Mouse (Mus musculus) liver, adult 2 months (tissue): ENCODE measurements around the gene Amd1. TPM values are rescaled to one million over a fixed set of nuclear protein-coding genes. Genes with fewer than 3 reads are reported as not detected.

Experiments
- DNase-seq: peaks from one replicate; pipeline ENCODE4 v3.0.0-alpha.2; 2011; ENCODE audit warnings: low read depth, low spot score; ENCODE audit errors: extremely low read depth
- H3K27ac ChIP-seq: fragments of 200-500 bp; replicated peaks from 2 replicates; pipeline ENCODE4 v1.5.1; 2012; ENCODE audit warnings: low read depth, mild to moderate bottlenecking, control low read depth, inconsistent platforms, low read length; ENCODE audit not compliant: insufficient read depth
- H3K27me3 ChIP-seq: fragments of 200-500 bp; 2 replicates; pipeline ENCODE4 v1.6.1; 2012; ENCODE audit warnings: mild to moderate bottlenecking, moderate library complexity, low read length, inconsistent platforms; ENCODE audit not compliant: control insufficient read depth, insufficient read depth
- H3K36me3 ChIP-seq: fragments of 200-500 bp; 2 replicates; pipeline ENCODE4 v1.6.1; 2012; ENCODE audit warnings: low read length, inconsistent platforms; ENCODE audit not compliant: control insufficient read depth, insufficient read depth
- H3K4me1 ChIP-seq: fragments of 200-500 bp; 2 replicates; pipeline ENCODE4 v1.6.1; 2011; ENCODE audit warnings: low read length; ENCODE audit not compliant: control insufficient read depth, insufficient read depth
- H3K4me3 ChIP-seq: fragments of 200-500 bp; 2 replicates; pipeline ENCODE4 v1.5.1; 2011; ENCODE audit warnings: low read depth, mild to moderate bottlenecking, control low read depth, low read length, moderate library complexity; ENCODE audit not compliant: insufficient read depth
- H3K79me2 ChIP-seq: fragments of 200-500 bp; 2 replicates; pipeline ENCODE4 v1.6.1; 2012; ENCODE audit warnings: inconsistent platforms, mild to moderate bottlenecking, low read length, moderate library complexity; ENCODE audit not compliant: control insufficient read depth, insufficient read depth
- H3K9ac ChIP-seq: fragments of 200-500 bp; 2 replicates; pipeline ENCODE4 v1.6.1; 2012; ENCODE audit warnings: low read depth, mild to moderate bottlenecking, control low read depth, inconsistent platforms, low read length
- CTCF ChIP-seq: fragments of 200-500 bp; IDR thresholded peaks from 2 replicates; pipeline ENCODE4 v1.5.1; 2011; ENCODE audit warnings: low read depth, low read length, control low read depth
- POLR2A ChIP-seq: fragments of 200-500 bp; IDR thresholded peaks from 2 replicates; pipeline ENCODE4 v1.6.1; 2011; ENCODE audit warnings: low read length, control low read depth; ENCODE audit not compliant: insufficient read depth; ENCODE audit errors: extremely low read depth
- WGBS: fragments of 180-500 bp; shearing (Covaris S2); methylation state at CpG from one replicate; pipeline ENCODE4 v1.1.7; 2018; 5-methylcytosine and 5-hydroxymethylcytosine counted together
- polyA plus RNA-seq: library from polyadenylated mRNA; depleted of rRNA; stranded (reverse); fragments of >200 nt; gene quantifications from 2 replicates; pipeline ENCODE4 v1.2.3, GENCODE M21; 2012; rRNA removed
- total RNA-seq: library from RNA; depleted of rRNA; stranded (reverse); fragments of >200 nt; gene quantifications from 2 replicates; pipeline ENCODE4 v1.2.3, GENCODE M21; 2014; rRNA removed

The Amd1 gene
- total RNA-seq (24.4 and 27.1 TPM in 2 replicates), polyA plus RNA-seq (6.2 and 6.9 TPM in 2 replicates)

DNA sequence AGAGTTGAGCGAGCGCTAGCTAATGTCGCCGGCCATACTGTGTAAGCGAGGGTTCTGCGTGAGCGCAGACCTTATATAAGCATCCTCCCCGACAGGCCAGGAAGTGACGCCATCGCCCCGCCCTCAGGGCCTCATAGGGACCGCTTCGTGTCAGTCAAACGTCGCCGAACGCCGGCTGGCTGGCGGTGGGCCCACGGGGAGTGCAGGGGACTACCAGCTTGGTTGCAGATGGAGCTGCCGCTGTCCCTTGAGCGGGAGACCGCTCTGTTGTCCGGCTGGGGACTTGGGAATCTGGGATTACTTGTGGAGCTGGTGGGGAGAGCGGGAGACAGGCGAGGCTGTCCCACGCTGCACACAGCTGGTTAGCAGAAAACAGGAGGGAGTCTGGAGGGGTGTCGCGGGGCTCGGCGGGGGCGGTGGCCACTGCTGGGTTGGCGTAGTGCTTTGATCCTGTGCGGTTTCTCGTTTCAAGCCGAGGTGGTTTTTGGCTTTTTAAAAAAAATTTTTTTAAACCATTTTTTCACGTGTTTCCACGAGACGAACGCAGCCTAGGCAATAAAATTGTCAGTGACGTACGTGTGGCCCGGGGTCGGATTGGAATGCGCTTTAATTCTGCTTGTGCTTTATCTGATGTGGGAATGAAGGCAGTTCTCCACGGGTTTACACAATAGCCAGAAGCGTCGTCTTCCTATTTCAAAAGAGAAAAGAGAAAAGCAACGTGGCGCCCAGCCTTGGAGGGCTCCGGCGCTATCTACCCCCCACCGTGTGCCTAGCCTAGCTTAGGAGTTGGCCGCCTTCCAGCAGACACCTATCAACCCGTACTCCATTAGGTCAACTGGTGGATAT lies at the start of gene Amd1:
Amd1 (minus strand) TSS at position 47 of the 846 bp plus-strand sequence.
- peaks cover 20% of the 10 kb centered on the region for H3K79me2 ChIP-seq
- peak; percentile 91 for DNase-seq
- under 1% methylated on average over 55 of the region's 55 CpGs for WGBS
- no peaks in the 10 kb centered on the region for H3K36me3 ChIP-seq
- H3K27ac ChIP-seq = peak within 1 kb of the TSS; percentile 81
- no peaks in the 10 kb centered on the region for H3K27me3 ChIP-seq
- H3K9ac ChIP-seq = peak within 1 kb of the TSS; percentile 94
- H3K4me3 ChIP-seq = peak within 1 kb of the TSS; percentile 98
- peaks cover 10% of the 10 kb centered on the region for H3K4me1 ChIP-seq
- TF ChIP-seq CTCF = no peak
- TF ChIP-seq POLR2A = no peak; the same call in none of the 2 replicates

DNA sequence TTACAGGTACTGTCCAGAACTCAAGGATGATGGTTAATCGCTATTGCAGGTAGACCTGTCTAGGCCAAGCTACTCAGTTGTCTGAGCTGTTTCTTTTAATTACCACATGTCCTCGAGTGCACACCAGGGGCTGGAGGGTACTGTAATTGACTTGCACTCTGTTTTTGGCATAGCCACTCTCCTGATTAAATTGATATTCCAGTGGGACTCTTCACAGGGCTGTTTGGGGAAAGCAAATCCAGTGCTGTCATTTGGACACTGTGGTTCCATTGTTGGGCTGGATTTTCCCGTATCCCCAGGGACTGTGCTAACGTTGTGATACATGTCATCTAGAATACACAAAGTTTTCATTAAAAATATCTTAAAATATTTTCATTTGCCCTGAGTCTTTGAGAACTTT lies 49.2 kb upstream of the Amd1 start:
- DNase-seq = no peak
- H3K4me1 ChIP-seq = no peaks in the 10 kb centered on the region; the same call in 1 of the 2 replicates
- no peaks in the 10 kb centered on the region for H3K36me3 ChIP-seq
- no peak overlapping the region for H3K4me3 ChIP-seq
- no peak overlapping the region for H3K9ac ChIP-seq
- no peaks in the 10 kb centered on the region for H3K27me3 ChIP-seq
- peaks cover 8% of the 10 kb centered on the region; the same call in 1 of the 2 replicates for H3K79me2 ChIP-seq
- 83% methylated on average over 4 of the region's 4 CpGs for WGBS
- TF ChIP-seq CTCF (no peak), POLR2A (no peak)
- no peak overlapping the region for H3K27ac ChIP-seq

DNA sequence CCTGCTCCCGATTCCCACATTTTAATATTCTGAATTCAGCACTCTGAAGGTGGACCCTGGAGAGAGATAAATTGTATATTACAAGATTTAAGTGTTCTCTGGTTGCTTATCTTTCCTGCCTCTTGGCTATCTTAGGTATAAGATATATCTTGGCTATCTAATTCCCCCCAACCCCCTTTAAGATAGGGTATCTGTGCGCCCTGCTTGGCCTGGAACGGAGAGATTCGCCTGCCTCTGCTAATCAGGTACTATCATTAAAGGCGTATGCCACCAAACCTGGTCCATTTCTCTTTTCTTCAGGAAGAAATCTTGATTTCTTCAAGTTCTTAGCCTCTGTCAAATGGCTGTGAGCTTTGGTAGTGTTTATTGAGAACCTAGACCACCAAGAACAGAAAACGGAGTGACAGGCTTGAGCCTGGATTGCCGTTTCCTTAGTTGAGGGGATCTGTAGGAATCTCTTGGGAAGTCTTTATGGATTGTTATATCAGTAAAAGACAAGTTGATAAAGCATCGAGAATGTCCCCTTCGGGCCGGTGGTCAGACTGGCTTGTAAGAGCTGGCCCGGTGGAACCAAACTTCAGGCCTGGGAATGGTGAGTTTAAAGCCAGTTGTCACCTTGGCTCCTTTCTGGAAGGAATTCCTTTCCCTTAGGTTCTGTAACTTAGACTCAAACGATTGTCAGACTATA lies 48.4 kb upstream of the Amd1 start:
- no peak overlapping the region for H3K27ac ChIP-seq
- no peaks in the 10 kb centered on the region; the same call in 1 of the 2 replicates for H3K4me1 ChIP-seq
- H3K27me3 ChIP-seq = no peaks in the 10 kb centered on the region
- DNase-seq = no peak
- TF ChIP-seq CTCF = no peak
- no peak for TF ChIP-seq POLR2A
- 70% methylated on average over 12 of the region's 12 CpGs for WGBS
- no peaks in the 10 kb centered on the region for H3K36me3 ChIP-seq
- H3K4me3 ChIP-seq = peak overlapping the region; percentile 98
- peak overlapping the region; percentile 94 for H3K9ac ChIP-seq
- H3K79me2 ChIP-seq = peaks cover 8% of the 10 kb centered on the region; the same call in 1 of the 2 replicates

DNA sequence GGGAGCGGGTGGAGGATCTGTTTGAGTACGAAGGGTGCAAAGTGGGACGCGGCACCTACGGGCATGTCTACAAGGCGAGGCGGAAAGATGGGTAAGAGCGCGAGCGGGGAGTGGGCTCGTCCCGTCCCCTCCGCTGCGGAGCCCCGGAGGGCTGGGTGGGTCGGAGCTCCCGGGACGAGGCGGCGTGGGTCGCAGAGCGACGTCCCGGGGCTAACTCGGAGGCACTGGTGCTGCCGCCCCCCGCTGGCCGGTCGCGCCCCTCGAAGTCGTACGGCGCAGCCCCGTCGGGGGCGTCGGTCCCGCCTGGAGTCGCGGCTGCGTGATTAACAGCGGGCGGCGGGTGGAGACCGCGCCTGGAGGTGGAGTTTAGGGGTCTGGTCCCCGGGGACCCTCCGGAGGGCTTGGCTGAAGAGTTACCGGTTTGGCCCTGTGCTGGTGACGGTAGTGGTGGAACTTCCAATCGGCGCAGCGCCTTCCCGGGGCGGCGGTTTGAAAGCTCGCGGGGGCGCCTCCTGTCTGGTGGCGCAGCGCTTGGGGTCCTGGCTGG lies 47.7 kb upstream of the Amd1 start:
- TF ChIP-seq POLR2A (no peak), CTCF (no peak; the same call in 1 of the 2 replicates)
- Histone ChIP-seq H3K27ac (peak overlapping the region; percentile 45), H3K36me3 (no peaks in the 10 kb centered on the region), H3K79me2 (peaks cover 8% of the 10 kb centered on the region; the same call in 1 of the 2 replicates), H3K4me1 (no peaks in the 10 kb centered on the region; the same call in 1 of the 2 replicates), H3K4me3 (peak overlapping the region; percentile 98), H3K9ac (peak overlapping the region; percentile 94), H3K27me3 (no peaks in the 10 kb centered on the region)
- under 1% methylated on average over 61 of the region's 62 CpGs for WGBS
- DNase-seq = no peak

GRCm38 (mm10) chr10:40348566-40349536 lies 46.9 kb upstream of the Amd1 start:
- Histone ChIP-seq H3K4me3 (peak overlapping the region; percentile 98), H3K4me1 (no peaks in the 10 kb centered on the region; the same call in 1 of the 2 replicates), H3K36me3 (no peaks in the 10 kb centered on the region), H3K9ac (peak overlapping the region; percentile 94), H3K27ac (peak overlapping the region; percentile 97), H3K27me3 (no peaks in the 10 kb centered on the region), H3K79me2 (peaks cover 6% of the 10 kb centered on the region; the same call in 1 of the 2 replicates)
- WGBS = under 1% methylated on average over 75 of the region's 76 CpGs
- no peak for TF ChIP-seq CTCF
- peak; percentile 63; the same call in 1 of the 2 replicates for TF ChIP-seq POLR2A
- DNase-seq = peak; percentile 97
